ENCODE assay signal across 7 mouse cellular contexts in genomic region chr15:99839910-99840309, GRCm38 (mm10). TPM values are rescaled to one million over a fixed set of nuclear protein-coding genes. Genes with fewer than 3 reads are reported as not detected.
DNase-seq lines count a peak whose midpoint lies in the region; ATAC-seq and TF ChIP-seq lines count a peak whose summit lies in the region.

No protein-coding gene starts in this region.

- H3K9me3 ChIP-seq in E14TG2a.4 (ENCODE audit: low read length): no peaks in the 10 kb centered on the region
- H3K9me3 ChIP-seq in liver, postnatal 0 days (ENCODE audit: low read length): no peaks in the 10 kb centered on the region
- 0 out of 2 replicates have a peak, but pooled peaks cover 2% of the 10 kb centered on the region for H3K9me3 ChIP-seq in hindbrain, embryonic 16.5 days (ENCODE audit: control insufficient read depth, low read length)
- H3K9me3 ChIP-seq in forebrain, embryonic 13.5 days (replicated peaks): no peaks in the 10 kb centered on the region

- WGBS in liver, postnatal 0 days (ENCODE audit: insufficient replicate concordance): 42% methylated on average over 2 of the region's 2 CpGs
- WGBS in hindbrain, embryonic 16.5 days: 78% methylated on average over 2 of the region's 2 CpGs
- WGBS in forebrain, embryonic 13.5 days: 95% methylated on average over 2 of the region's 2 CpGs

- peaks cover 89% of the 10 kb centered on the region for H3K36me3 ChIP-seq in E14TG2a.4 (ENCODE audit: insufficient read depth, low read length)
- H3K36me3 ChIP-seq in liver, postnatal 0 days (replicated peaks; ENCODE audit: insufficient read depth, low read length): 0 out of 2 replicates have a peak, but pooled peaks cover 2% of the 10 kb centered on the region
- 0 out of 2 replicates have a peak, but pooled peaks cover 4% of the 10 kb centered on the region for H3K36me3 ChIP-seq in hindbrain, embryonic 16.5 days (ENCODE audit: control insufficient read depth, insufficient read depth, low read length)
- peaks cover 11% of the 10 kb centered on the region for H3K36me3 ChIP-seq in forebrain, embryonic 13.5 days (ENCODE audit: poor library complexity, severe bottlenecking)

- peak; percentile 18; the same call in 1 of the 2 replicates for TF ChIP-seq CTCF in E14TG2a.4 (conservative IDR thresholded peaks at IDR 0.05; ENCODE audit: low read length)
- peak; percentile 49 for TF ChIP-seq CTCF in liver, postnatal 0 days (IDR thresholded peaks at IDR 0.05; ENCODE audit: low read depth)

- no peak overlapping the region for H3K27ac ChIP-seq in liver, postnatal 0 days (ENCODE audit: low read depth)
- no peak overlapping the region for H3K27ac ChIP-seq in hindbrain, embryonic 16.5 days (ENCODE audit: low read depth, low read length)
- no peak overlapping the region for H3K27ac ChIP-seq in forebrain, embryonic 13.5 days

- no peak for TF ChIP-seq EP300 in liver, postnatal 0 days (IDR thresholded peaks at IDR 0.05; ENCODE audit: low read depth)

- H3K4me3 ChIP-seq in E14TG2a.4 (replicated peaks; ENCODE audit: low read length): no peak overlapping the region
- no peak overlapping the region for H3K4me3 ChIP-seq in liver, postnatal 0 days (ENCODE audit: low read depth, low read length)
- H3K4me3 ChIP-seq in hindbrain, embryonic 16.5 days (ENCODE audit: low read length): no peak overlapping the region
- H3K4me3 ChIP-seq in forebrain, embryonic 13.5 days: no peak overlapping the region

- H3K4me1 ChIP-seq in E14TG2a.4 (replicated peaks; ENCODE audit: low read depth, low read length): peaks cover 67% of the 10 kb centered on the region
- H3K4me1 ChIP-seq in liver, postnatal 0 days (ENCODE audit: insufficient read depth): peaks cover 10% of the 10 kb centered on the region
- H3K4me1 ChIP-seq in hindbrain, embryonic 16.5 days (ENCODE audit: control insufficient read depth, insufficient read depth, low read depth, low read length): no peaks in the 10 kb centered on the region
- no peaks in the 10 kb centered on the region for H3K4me1 ChIP-seq in forebrain, embryonic 13.5 days

- DNase-seq in 3134 (ENCODE audit: extremely low read depth, insufficient read length, low spot score): peak; percentile 71
- peak; percentile 76 for DNase-seq in gastrocnemius, postnatal 25 days
- peak; percentile 57 for DNase-seq in liver, postnatal 0 days

- no peak overlapping the region for H3K4me2 ChIP-seq in liver, postnatal 0 days (ENCODE audit: low read depth, low read length)
- no peak overlapping the region for H3K4me2 ChIP-seq in hindbrain, embryonic 16.5 days (ENCODE audit: low read length)
- H3K4me2 ChIP-seq in forebrain, embryonic 13.5 days: no peak overlapping the region

- no peaks in the 10 kb centered on the region for H3K27me3 ChIP-seq in E14TG2a.4 (ENCODE audit: insufficient read depth, low read length)
- no peaks in the 10 kb centered on the region for H3K27me3 ChIP-seq in liver, postnatal 0 days (ENCODE audit: insufficient read depth, low read length)
- no peaks in the 10 kb centered on the region for H3K27me3 ChIP-seq in hindbrain, embryonic 16.5 days (replicated peaks; ENCODE audit: control insufficient read depth, insufficient read depth, low read length)
- H3K27me3 ChIP-seq in forebrain, embryonic 13.5 days: no peaks in the 10 kb centered on the region

- ATAC-seq in liver, postnatal 0 days: peak; percentile 37
- ATAC-seq in megakaryocyte-erythroid progenitor cell, adult 5-6 weeks (replicated peaks; ENCODE audit: low FRiP score, low TSS enrichment, poor library complexity, severe bottlenecking): no peak
- no peak for ATAC-seq in hindbrain, embryonic 16.5 days
- ATAC-seq in forebrain, embryonic 13.5 days: no peak

- H3K9ac ChIP-seq in liver, postnatal 0 days (replicated peaks): no peak overlapping the region
- no peak overlapping the region for H3K9ac ChIP-seq in hindbrain, embryonic 16.5 days (ENCODE audit: low read depth, low read length)
- H3K9ac ChIP-seq in forebrain, embryonic 13.5 days: no peak overlapping the region

RNA-seq across cellular contexts. Expression of gene Lima1, which starts 35.3 kb away (rescaled TPM):
- total RNA-seq in gastrocnemius, postnatal 25 days (2021): 10 to 100 TPM; 10.9 to 12.0 TPM
- 14.8 and 15.0 TPM in 2 replicates for polyA plus RNA-seq in liver, postnatal 0 days (2015; fragmentation: Nextera tagmentation; extraction: Ambion mirVana)
- 0.09 TPM in 1 of 2 replicates, not detected in the other for total RNA-seq in megakaryocyte-erythroid progenitor cell, adult 5-6 weeks (2014; fragmentation: Nextera tagmentation)
- total RNA-seq in megakaryocyte-erythroid progenitor cell, adult 5-6 weeks (2017): 0.11 TPM in 1 of 2 replicates, not detected in the other
- polyA plus RNA-seq in hindbrain, embryonic 16.5 days (2015; fragmentation: Nextera tagmentation; extraction: Ambion mirVana): 12.9 and 15.3 TPM in 2 replicates
- 33.5 and 37.5 TPM in 2 replicates for polyA plus RNA-seq in forebrain, embryonic 13.5 days (2015; fragmentation: Nextera tagmentation; extraction: Ambion mirVana)
